Mouse (Mus musculus): Measurements from ENCODE around the gene Ing4.
"Not testable (repeated sequence)": the region's sequence is repeated elsewhere in the genome, so short reads cannot be mapped to it uniquely, and the experiment has no call there.

The Ing4 gene

GRCm38 (mm10) chr6:125040221-125040620, 661 bp downstream of the Ing4 start:
- in situ Hi-C loops (cut with MboI, MseI), result no loop called here

- in situ Hi-C loops (cut with MboI, MseI), result no loop called here
Measured at GRCm38 (mm10) chr6:125041047-125041446, 1.5 kb downstream of the Ing4 start.

- in situ Hi-C loops (cut with MboI, MseI), result no loop called here
Measured at GRCm38 (mm10) chr6:125042081-125042480, 2.5 kb downstream of the Ing4 start.

GRCm38 (mm10) chr6:125046691-125047090, 7.1 kb downstream of the Ing4 start:
- in situ Hi-C loops (cut with MboI, MseI), result loop anchor here (5.0 kb wide), 1 partner anchor 36 kb away; no protein-coding TSS in a partner anchor

GRCm38 (mm10) chr6:125049678-125050077, 10.1 kb downstream of the Ing4 start, which contains the start of gene Acrbp:
Acrbp (plus strand) TSS chr6:125049689.
- in situ Hi-C loops (cut with MboI, MseI), result loop anchor here (5.0 kb wide), 1 partner anchor 33 kb away; no protein-coding TSS in a partner anchor

- in situ Hi-C loops (cut with MboI, MseI), result no loop called here
Measured at GRCm38 (mm10) chr6:125051237-125051636, 11.7 kb downstream of the Ing4 start.

GRCm38 (mm10) chr6:125061493-125061892, 21.9 kb downstream of the Ing4 start:
- in situ Hi-C loops (cut with MboI, MseI), result no loop called here

GRCm38 (mm10) chr6:125062511-125062910, 23.0 kb downstream of the Ing4 start:
- in situ Hi-C loops (cut with MboI, MseI), result no loop called here

GRCm38 (mm10) chr6:125063906-125064305, 24.3 kb downstream of the Ing4 start:
- in situ Hi-C loops (cut with MboI, MseI), result no loop called here

- in situ Hi-C loops (cut with MboI, MseI), result not testable (repeated sequence)
Measured at GRCm38 (mm10) chr6:125065223-125065622, 25.7 kb downstream of the Ing4 start.

- in situ Hi-C loops (cut with MboI, MseI), result no loop called here
Measured at GRCm38 (mm10) chr6:125067571-125067995, 28.0 kb downstream of the Ing4 start, which contains the start of gene Lpar5. Lpar5 (plus strand) TSS chr6:125067920.

GRCm38 (mm10) chr6:125071170-125071895, 31.8 kb downstream of the Ing4 start:
- in situ Hi-C loops (cut with MboI, MseI), result no loop called here

GRCm38 (mm10) chr6:125071896-125072279, 32.3 kb downstream of the Ing4 start:
- in situ Hi-C loops (cut with MboI, MseI), result no loop called here

GRCm38 (mm10) chr6:125073825-125074224, 34.3 kb downstream of the Ing4 start:
- in situ Hi-C loops (cut with MboI, MseI), result no loop called here

GRCm38 (mm10) chr6:125081394-125081793, 41.8 kb downstream of the Ing4 start:
- in situ Hi-C loops (cut with MboI, MseI), result loop anchor here (5.0 kb wide), 1 partner anchor 34 kb away; the partner anchor contains the start of gene Acrbp

GRCm38 (mm10) chr6:125081797-125082560, 42.4 kb downstream of the Ing4 start:
- in situ Hi-C loops (cut with MboI, MseI), result loop anchor here (5.0 kb wide), 1 partner anchor 35 kb away; the partner anchor contains the start of gene Acrbp

- in situ Hi-C loops (cut with MboI, MseI), result loop anchor here (5.0 kb wide), 1 partner anchor 36 kb away; the partner anchor contains the start of gene Acrbp
Measured at GRCm38 (mm10) chr6:125082801-125083386, 43.3 kb downstream of the Ing4 start.

- in situ Hi-C loops (cut with MboI, MseI), result loop anchor here (5.0 kb wide), 1 partner anchor 37 kb away; the partner anchor contains the start of gene Acrbp
Measured at GRCm38 (mm10) chr6:125084424-125084823, 44.9 kb downstream of the Ing4 start.

GRCm38 (mm10) chr6:125087937-125088336, 48.4 kb downstream of the Ing4 start:
- in situ Hi-C loops (cut with MboI, MseI), result no loop called here

- in situ Hi-C loops (cut with MboI, MseI), result no loop called here
Measured at GRCm38 (mm10) chr6:125088561-125089321, 49.2 kb downstream of the Ing4 start.

Measured in T-helper 2 cell (primary cell).